Mouse (Mus musculus): Measurements from ENCODE around the gene Lipe.
A peak's percentile ranks its signal among the peaks of the same experiment; 100 is the strongest.
"Not testable (repeated sequence)": the region's sequence is repeated elsewhere in the genome, so short reads cannot be mapped to it uniquely, and the experiment has no call there.

Lipe gene

GRCm38 (mm10) chr7:25411861-25412260, 13.4 kb upstream of the Lipe start:
- DNase-seq, result no peak

GRCm38 (mm10) chr7:25410969-25411615, 12.6 kb upstream of the Lipe start:
- no peak for DNase-seq

GRCm38 (mm10) chr7:25409114-25409760, 10.7 kb upstream of the Lipe start:
- DNase-seq, result peak; percentile 59 to 68

GRCm38 (mm10) chr7:25406468-25406867, 8.0 kb upstream of the Lipe start:
- no peak for DNase-seq

GRCm38 (mm10) chr7:25402671-25403101, 4.2 kb upstream of the Lipe start:
- DNase-seq, result peak; percentile 56 to 60

- DNase-seq, result no peak
Observed at GRCm38 (mm10) chr7:25401986-25402385, 3.5 kb upstream of the Lipe start.

- no peak for DNase-seq
Observed at GRCm38 (mm10) chr7:25401551-25401950, 3.0 kb upstream of the Lipe start.

- DNase-seq, result not testable (repeated sequence)
Observed at GRCm38 (mm10) chr7:25399028-25399427, 518 bp upstream of the Lipe start.

GRCm38 (mm10) chr7:25396621-25397020, 1.9 kb downstream of the Lipe start:
- DNase-seq, result no peak

- peak; percentile 96 for DNase-seq
Observed at GRCm38 (mm10) chr7:25395558-25396521, 2.7 kb downstream of the Lipe start.

GRCm38 (mm10) chr7:25395186-25395557, 3.3 kb downstream of the Lipe start:
- no peak for DNase-seq

- DNase-seq, result no peak
Observed at GRCm38 (mm10) chr7:25394754-25395153, 3.8 kb downstream of the Lipe start.

GRCm38 (mm10) chr7:25393451-25394210, 4.9 kb downstream of the Lipe start:
- DNase-seq, result no peak

- no peak for DNase-seq
Observed at GRCm38 (mm10) chr7:25392851-25393250, 5.7 kb downstream of the Lipe start.

GRCm38 (mm10) chr7:25391856-25392453, 6.6 kb downstream of the Lipe start:
- DNase-seq, result no peak

GRCm38 (mm10) chr7:25390986-25391385, 7.5 kb downstream of the Lipe start:
- DNase-seq, result no peak

- no peak for DNase-seq
Observed at GRCm38 (mm10) chr7:25390054-25390770, 8.3 kb downstream of the Lipe start.

- no peak for DNase-seq
Observed at GRCm38 (mm10) chr7:25388916-25389315, 9.6 kb downstream of the Lipe start.

GRCm38 (mm10) chr7:25387811-25388440, 10.6 kb downstream of the Lipe start:
- no peak for DNase-seq

GRCm38 (mm10) chr7:25385850-25386555, 12.5 kb downstream of the Lipe start:
- DNase-seq, result peak; percentile 76 to 79
